Mouse (Mus musculus) MEL (cell line): ENCODE data around the gene Lypd4.
"Not testable (repeated sequence)": the region's sequence is repeated elsewhere in the genome, so short reads cannot be mapped to it uniquely, and the experiment has no call there.

Experiments used
- CTCF ChIP-seq, 3 experiments: IDR thresholded peaks in 2 of 3; conservative IDR thresholded peaks in 1 of 3; 2 replicates each; pipeline ENCODE4 v1.5.1; 2011 to 2012; ENCODE audit warnings: low read length in 3 of 3, low read depth in 2 of 3, mild to moderate bottlenecking in 2 of 3, improper control_type of control experiment in 1 of 3, inconsistent platforms in 1 of 3, mixed read lengths in 1 of 3, moderate library complexity in 1 of 3; ENCODE audit not compliant: control insufficient read depth in 1 of 3, insufficient read depth in 1 of 3, poor library complexity in 1 of 3, severe bottlenecking in 1 of 3
- MAZ ChIP-seq: IDR thresholded peaks from 2 replicates; pipeline ENCODE4 v1.6.1; 2012; ENCODE audit warnings: low read depth, mild to moderate bottlenecking, inconsistent platforms, low read length, improper control_type of control experiment
- POLR2A ChIP-seq, 2 experiments: IDR thresholded peaks; 2 replicates each; pipeline ENCODE4 v1.6.1; 2011 to 2012; ENCODE audit warnings: low read length in 2 of 2, mild to moderate bottlenecking in 2 of 2, control low read depth in 1 of 2, improper control_type of control experiment in 1 of 2, low read depth in 1 of 2, moderate library complexity in 1 of 2; ENCODE audit not compliant: control insufficient read depth in 1 of 2, insufficient read depth in 1 of 2, poor library complexity in 1 of 2
- ZC3H11A ChIP-seq: IDR thresholded peaks from 2 replicates; pipeline ENCODE4 v1.6.1; 2012; ENCODE audit warnings: low read depth, mild to moderate bottlenecking, inconsistent platforms, low read length, improper control_type of control experiment
- ZNF384 ChIP-seq: IDR thresholded peaks from 2 replicates; pipeline ENCODE4 v1.6.1; 2012; ENCODE audit warnings: low read depth, mild to moderate bottlenecking, inconsistent platforms, low read length, improper control_type of control experiment

- not testable (repeated sequence) for TF ChIP-seq ZC3H11A; ZNF384; CTCF (IDR thresholded peaks at IDR 0.05 in 2 of 3, conservative IDR thresholded peaks at IDR 0.05 in 1 of 3; ENCODE audit: control insufficient read depth in 1 of 3, insufficient read depth in 1 of 3, low read depth in 2 of 3, low read length in 3 of 3, poor library complexity in 1 of 3, severe bottlenecking in 1 of 3); MAZ; POLR2A (IDR thresholded peaks at IDR 0.05; ENCODE audit: control insufficient read depth in 1 of 2, insufficient read depth in 1 of 2, low read depth in 1 of 2, low read length in 2 of 2, poor library complexity in 1 of 2)
Observed at GRCm38 (mm10) chr7:24838732-24839409, 30.9 kb downstream of the Lypd4 start.
